8 mouse cellular contexts compared by ENCODE assay signal in genomic region chr16:77500981-77501380, GRCm38 (mm10).
DNase-seq lines count a peak whose midpoint lies in the region; ATAC-seq and TF ChIP-seq lines count a peak whose summit lies in the region.

No protein-coding gene starts in this region.

- TF ChIP-seq POLR2A in limb, embryonic 14.5 days (IDR thresholded peaks at IDR 0.05; ENCODE audit: borderline replicate concordance, extremely low read depth, insufficient read depth, insufficient read length) = no peak

- H3K9ac ChIP-seq in embryonic facial prominence, embryonic 14.5 days (ENCODE audit: low read depth, low read length) = peak overlapping the region; percentile 63
- H3K9ac ChIP-seq in limb, embryonic 14.5 days (ENCODE audit: low read depth, low read length, severe bottlenecking) = peak overlapping the region; percentile 52

- peak overlapping the region; percentile 41 for H3K4me3 ChIP-seq in embryonic facial prominence, embryonic 14.5 days (ENCODE audit: low read depth, low read length)
- 0 out of 2 replicates have a peak overlapping the region, but pooled peaks have one; percentile 16 for H3K4me3 ChIP-seq in hindbrain, embryonic 10.5 days
- peak overlapping the region; percentile 33 for H3K4me3 ChIP-seq in limb, embryonic 14.5 days (replicated peaks; ENCODE audit: low read length)

- intact Hi-C loops in gastrocnemius, postnatal 14 days (cut with DNase I; ENCODE audit: low total_unique reads) = no loop called here

- 0 out of 2 replicates have a peak, but pooled peaks cover 10% of the 10 kb centered on the region for H3K4me1 ChIP-seq in embryonic facial prominence, embryonic 14.5 days (ENCODE audit: control insufficient read depth, insufficient read depth, low read length)
- peaks cover 16% of the 10 kb centered on the region for H3K4me1 ChIP-seq in hindbrain, embryonic 10.5 days (replicated peaks)
- H3K4me1 ChIP-seq in limb, embryonic 14.5 days (ENCODE audit: control insufficient read depth, insufficient read depth, low read length) = peaks cover 15% of the 10 kb centered on the region

- H3K4me2 ChIP-seq in embryonic facial prominence, embryonic 14.5 days (ENCODE audit: low read depth, low read length) = peak overlapping the region; percentile 52
- peak overlapping the region; percentile 59 for H3K4me2 ChIP-seq in limb, embryonic 14.5 days (replicated peaks; ENCODE audit: low read depth, low read length, severe bottlenecking)

- H3K27me3 ChIP-seq in embryonic facial prominence, embryonic 14.5 days (replicated peaks; ENCODE audit: control insufficient read depth, insufficient read depth, low read length) = no peaks in the 10 kb centered on the region
- H3K27me3 ChIP-seq in hindbrain, embryonic 10.5 days (ENCODE audit: insufficient read depth, poor library complexity, severe bottlenecking) = no peaks in the 10 kb centered on the region
- no peaks in the 10 kb centered on the region for H3K27me3 ChIP-seq in limb, embryonic 14.5 days (ENCODE audit: control insufficient read depth, insufficient read depth, low read length)

- peak; percentile 21 for DNase-seq in gastrocnemius, adult 18-20 months (ENCODE audit: low spot score)
- DNase-seq in gastrocnemius, postnatal 14 days = no peak
- peak; percentile 86 for DNase-seq in embryonic facial prominence, embryonic 14.5 days (ENCODE audit: low spot score)
- no peak for DNase-seq in hindbrain, embryonic 10.5 days (ENCODE audit: low spot score)
- peak; percentile 73 for DNase-seq in limb, embryonic 14.5 days (ENCODE audit: low spot score)
- DNase-seq in retina, postnatal 1 day = peak; percentile 76
- DNase-seq in left cerebral cortex, adult 18-20 months (ENCODE audit: low spot score in 2 of 2) = no peak
- DNase-seq in cerebellum, adult 18-20 months = no peak

- no peaks in the 10 kb centered on the region for H3K9me3 ChIP-seq in embryonic facial prominence, embryonic 14.5 days (ENCODE audit: control insufficient read depth, low read length)
- H3K9me3 ChIP-seq in hindbrain, embryonic 10.5 days = no peaks in the 10 kb centered on the region
- no peaks in the 10 kb centered on the region for H3K9me3 ChIP-seq in limb, embryonic 14.5 days (ENCODE audit: control insufficient read depth, low read length)

- ATAC-seq in embryonic facial prominence, embryonic 14.5 days (ENCODE audit: low read depth) = no peak
- ATAC-seq in limb, embryonic 14.5 days (ENCODE audit: low FRiP score, low read depth) = no peak

- no peaks in the 10 kb centered on the region for H3K36me3 ChIP-seq in embryonic facial prominence, embryonic 14.5 days (ENCODE audit: control insufficient read depth, insufficient read depth, low read length)
- H3K36me3 ChIP-seq in hindbrain, embryonic 10.5 days = peaks cover 16% of the 10 kb centered on the region; the same call in 1 of the 2 replicates
- H3K36me3 ChIP-seq in limb, embryonic 14.5 days (ENCODE audit: control insufficient read depth, insufficient read depth, low read length) = peaks cover 3% of the 10 kb centered on the region; the same call in 1 of the 2 replicates

- H3K27ac ChIP-seq in embryonic facial prominence, embryonic 14.5 days (replicated peaks; ENCODE audit: low read depth, low read length) = peak overlapping the region; percentile 92
- H3K27ac ChIP-seq in hindbrain, embryonic 10.5 days = peak overlapping the region; percentile 72; the same call in 1 of the 2 replicates
- peak overlapping the region; percentile 93 for H3K27ac ChIP-seq in limb, embryonic 14.5 days (replicated peaks; ENCODE audit: low read depth, low read length)

- 10% methylated on average over 4 of the region's 4 CpGs for WGBS in embryonic facial prominence, embryonic 14.5 days
- 75% methylated on average over 4 of the region's 4 CpGs for WGBS in hindbrain, embryonic 10.5 days
- 18% methylated on average over 4 of the region's 4 CpGs for WGBS in limb, embryonic 14.5 days

Comparison
In these comparisons a context has a peak if more than half of its experiments do, and no peak if none do; other contexts are left out.
1. DNase-seq: peak in gastrocnemius, adult 18-20 months (single experiment), embryonic facial prominence, embryonic 14.5 days (single experiment), limb, embryonic 14.5 days (single experiment) and retina, postnatal 1 day (single experiment); none in gastrocnemius, postnatal 14 days (single experiment), hindbrain, embryonic 10.5 days (single experiment), left cerebral cortex, adult 18-20 months (0 of 2) and cerebellum, adult 18-20 months (0 of 2).
2. Peak in every context shown above with its lines, with median percentiles within 50 percentile points of each other: H3K27ac ChIP-seq and H3K4me3 ChIP-seq.